Mouse (Mus musculus): ENCODE data around the gene St3gal4. TPM values are rescaled to one million over a fixed set of nuclear protein-coding genes. Genes with fewer than 3 reads are reported as not detected.
A peak's percentile ranks its signal among the peaks of the same experiment; 100 is the strongest.
"Not testable (repeated sequence)": the region's sequence is repeated elsewhere in the genome, so short reads cannot be mapped to it uniquely, and the experiment has no call there.

Gene St3gal4
- polyA plus RNA-seq, 1 experiment from 2014 or later, result 10.7 TPM

GRCm38 (mm10) chr9:35156862-35157261, 37.8 kb upstream of the St3gal4 start:
- Histone ChIP-seq H3K4me1 (ENCODE audit: control insufficient read depth, insufficient read depth, low read length) (no peaks in the 10 kb centered on the region), H3K9ac (ENCODE audit: low read length) (no peak overlapping the region), H3K36me3 (ENCODE audit: control insufficient read depth, insufficient read depth, low read length) (peaks cover 2% of the 10 kb centered on the region; the same call in 1 of the 2 replicates), H3K27ac (ENCODE audit: low read depth, low read length) (no peak overlapping the region), H3K4me2 (no peak overlapping the region), H3K9me3 (ENCODE audit: control insufficient read depth, low read length) (no peaks in the 10 kb centered on the region), H3K4me3 (ENCODE audit: low read depth, low read length) (no peak overlapping the region), H3K27me3 (ENCODE audit: control insufficient read depth, insufficient read depth, low read length) (no peaks in the 10 kb centered on the region)
- 92% methylated on average over 4 of the region's 4 CpGs for WGBS
- DNase-seq (ENCODE audit: low spot score, missing footprints), result no peak
- no peak for ATAC-seq (ENCODE audit: low FRiP score)

GRCm38 (mm10) chr9:35156002-35156710, 37.1 kb upstream of the St3gal4 start:
- Histone ChIP-seq H3K4me1 (ENCODE audit: control insufficient read depth, insufficient read depth, low read length) (no peaks in the 10 kb centered on the region), H3K36me3 (ENCODE audit: control insufficient read depth, insufficient read depth, low read length) (peaks cover 2% of the 10 kb centered on the region; the same call in 1 of the 2 replicates), H3K9me3 (ENCODE audit: control insufficient read depth, low read length) (no peaks in the 10 kb centered on the region), H3K27ac (ENCODE audit: low read depth, low read length) (no peak overlapping the region), H3K27me3 (ENCODE audit: control insufficient read depth, insufficient read depth, low read length) (no peaks in the 10 kb centered on the region), H3K4me2 (no peak overlapping the region), H3K9ac (ENCODE audit: low read length) (no peak overlapping the region), H3K4me3 (ENCODE audit: low read depth, low read length) (no peak overlapping the region)
- DNase-seq (ENCODE audit: low spot score, missing footprints) (no peak), ATAC-seq (ENCODE audit: low FRiP score) (no peak)
- WGBS, result 91% methylated on average over 5 of the region's 5 CpGs

GRCm38 (mm10) chr9:35152923-35153322, 33.9 kb upstream of the St3gal4 start:
- Histone ChIP-seq H3K27ac (ENCODE audit: low read depth, low read length) (no peak overlapping the region), H3K4me1 (ENCODE audit: control insufficient read depth, insufficient read depth, low read length) (no peaks in the 10 kb centered on the region), H3K4me3 (ENCODE audit: low read depth, low read length) (no peak overlapping the region), H3K9me3 (ENCODE audit: control insufficient read depth, low read length) (no peaks in the 10 kb centered on the region), H3K27me3 (ENCODE audit: control insufficient read depth, insufficient read depth, low read length) (no peaks in the 10 kb centered on the region), H3K36me3 (ENCODE audit: control insufficient read depth, insufficient read depth, low read length) (peaks cover 2% of the 10 kb centered on the region; the same call in 1 of the 2 replicates), H3K9ac (ENCODE audit: low read length) (no peak overlapping the region), H3K4me2 (no peak overlapping the region)
- WGBS, result 84% methylated on average over 1 of the region's 1 CpGs
- DNase-seq (ENCODE audit: low spot score, missing footprints) (no peak), ATAC-seq (ENCODE audit: low FRiP score) (no peak)

GRCm38 (mm10) chr9:35148822-35149221, 29.8 kb upstream of the St3gal4 start:
- not testable (repeated sequence) for H3K36me3 ChIP-seq (ENCODE audit: control insufficient read depth, insufficient read depth, low read length); H3K9me3 ChIP-seq (ENCODE audit: control insufficient read depth, low read length); H3K27ac ChIP-seq (ENCODE audit: low read depth, low read length); H3K9ac ChIP-seq (ENCODE audit: low read length); H3K4me1 ChIP-seq (ENCODE audit: control insufficient read depth, insufficient read depth, low read length); DNase-seq (ENCODE audit: low spot score, missing footprints); H3K4me2 ChIP-seq; ATAC-seq (ENCODE audit: low FRiP score); H3K27me3 ChIP-seq (ENCODE audit: control insufficient read depth, insufficient read depth, low read length); H3K4me3 ChIP-seq (ENCODE audit: low read depth, low read length)

- not testable (repeated sequence) for H3K4me2 ChIP-seq; H3K4me1 ChIP-seq (ENCODE audit: control insufficient read depth, insufficient read depth, low read length); H3K4me3 ChIP-seq (ENCODE audit: low read depth, low read length); ATAC-seq (ENCODE audit: low FRiP score); H3K27me3 ChIP-seq (ENCODE audit: control insufficient read depth, insufficient read depth, low read length); H3K9me3 ChIP-seq (ENCODE audit: control insufficient read depth, low read length); H3K27ac ChIP-seq (ENCODE audit: low read depth, low read length); H3K9ac ChIP-seq (ENCODE audit: low read length); H3K36me3 ChIP-seq (ENCODE audit: control insufficient read depth, insufficient read depth, low read length); DNase-seq (ENCODE audit: low spot score, missing footprints)
- WGBS, result 95% methylated on average over 14 of the region's 14 CpGs
Measured at GRCm38 (mm10) chr9:35147261-35147660, 28.2 kb upstream of the St3gal4 start.

- no peak for ATAC-seq (ENCODE audit: low FRiP score)
- Histone ChIP-seq H3K27ac (ENCODE audit: low read depth, low read length) (no peak overlapping the region), H3K27me3 (ENCODE audit: control insufficient read depth, insufficient read depth, low read length) (no peaks in the 10 kb centered on the region), H3K4me1 (ENCODE audit: control insufficient read depth, insufficient read depth, low read length) (no peaks in the 10 kb centered on the region), H3K4me3 (ENCODE audit: low read depth, low read length) (no peak overlapping the region), H3K9me3 (ENCODE audit: control insufficient read depth, low read length) (no peaks in the 10 kb centered on the region), H3K4me2 (no peak overlapping the region), H3K9ac (ENCODE audit: low read length) (no peak overlapping the region), H3K36me3 (ENCODE audit: control insufficient read depth, insufficient read depth, low read length) (no peaks in the 10 kb centered on the region)
- whole genome bisulfite sequencing, result 85% methylated on average over 1 of the region's 1 CpGs
- DNase-seq (ENCODE audit: low spot score, missing footprints), result no peak
Measured at GRCm38 (mm10) chr9:35145829-35146228, 26.8 kb upstream of the St3gal4 start.

- Histone ChIP-seq H3K4me2 (no peak overlapping the region), H3K36me3 (ENCODE audit: control insufficient read depth, insufficient read depth, low read length) (no peaks in the 10 kb centered on the region), H3K4me1 (ENCODE audit: control insufficient read depth, insufficient read depth, low read length) (no peaks in the 10 kb centered on the region), H3K9me3 (ENCODE audit: control insufficient read depth, low read length) (no peaks in the 10 kb centered on the region), H3K27ac (ENCODE audit: low read depth, low read length) (no peak overlapping the region), H3K9ac (ENCODE audit: low read length) (no peak overlapping the region), H3K27me3 (ENCODE audit: control insufficient read depth, insufficient read depth, low read length) (no peaks in the 10 kb centered on the region), H3K4me3 (ENCODE audit: low read depth, low read length) (no peak overlapping the region)
- no peak for DNase-seq (ENCODE audit: low spot score, missing footprints)
- ATAC-seq (ENCODE audit: low FRiP score), result 0 out of 2 replicates have a peak, but pooled peaks have one; percentile 24
- 88% methylated on average over 9 of the region's 9 CpGs for WGBS
Measured at GRCm38 (mm10) chr9:35145118-35145517, 26.1 kb upstream of the St3gal4 start.

GRCm38 (mm10) chr9:35142221-35142620, 23.2 kb upstream of the St3gal4 start:
- no peak for ATAC-seq (ENCODE audit: low FRiP score)
- Histone ChIP-seq H3K27me3 (ENCODE audit: control insufficient read depth, insufficient read depth, low read length) (no peaks in the 10 kb centered on the region), H3K36me3 (ENCODE audit: control insufficient read depth, insufficient read depth, low read length) (no peaks in the 10 kb centered on the region), H3K27ac (ENCODE audit: low read depth, low read length) (no peak overlapping the region), H3K4me1 (ENCODE audit: control insufficient read depth, insufficient read depth, low read length) (no peaks in the 10 kb centered on the region), H3K9me3 (ENCODE audit: control insufficient read depth, low read length) (no peaks in the 10 kb centered on the region), H3K4me2 (no peak overlapping the region), H3K9ac (ENCODE audit: low read length) (no peak overlapping the region), H3K4me3 (ENCODE audit: low read depth, low read length) (no peak overlapping the region)
- no peak for DNase-seq (ENCODE audit: low spot score, missing footprints)
- WGBS, result 82% methylated on average over 2 of the region's 2 CpGs

GRCm38 (mm10) chr9:35139231-35139744, 20.2 kb upstream of the St3gal4 start:
- Histone ChIP-seq H3K4me2 (no peak overlapping the region), H3K4me3 (ENCODE audit: low read depth, low read length) (no peak overlapping the region), H3K27me3 (ENCODE audit: control insufficient read depth, insufficient read depth, low read length) (no peaks in the 10 kb centered on the region), H3K9me3 (ENCODE audit: control insufficient read depth, low read length) (no peaks in the 10 kb centered on the region), H3K36me3 (ENCODE audit: control insufficient read depth, insufficient read depth, low read length) (no peaks in the 10 kb centered on the region), H3K4me1 (ENCODE audit: control insufficient read depth, insufficient read depth, low read length) (no peaks in the 10 kb centered on the region), H3K27ac (ENCODE audit: low read depth, low read length) (no peak overlapping the region), H3K9ac (ENCODE audit: low read length) (no peak overlapping the region)
- DNase-seq (ENCODE audit: low spot score, missing footprints) (no peak), ATAC-seq (ENCODE audit: low FRiP score) (no peak)
- 76% methylated on average over 4 of the region's 5 CpGs for WGBS
